Mouse (Mus musculus) heart, adult 2 months (tissue): ENCODE measurements around the gene 1500011B03Rik.

Experiments
- CTCF ChIP-seq: fragments of 200-600 bp; IDR thresholded peaks from 2 replicates; pipeline ENCODE4 v1.8.1; 2022; ENCODE audit warnings: antibody characterized with exemption, mild to moderate bottlenecking, moderate library complexity
- EP300 ChIP-seq: fragments of 200-500 bp; IDR thresholded peaks from 2 replicates; pipeline ENCODE4 v1.6.1; 2011; ENCODE audit warnings: low read depth, low read length, control low read depth; ENCODE audit not compliant: insufficient read depth
- POLR2A ChIP-seq: fragments of 200-500 bp; IDR thresholded peaks from 2 replicates; pipeline ENCODE4 v1.6.1; 2011; ENCODE audit warnings: mild to moderate bottlenecking, low read depth, low read length, control low read depth; ENCODE audit not compliant: insufficient read depth

- no peak for TF ChIP-seq POLR2A
- no peak for TF ChIP-seq EP300
- no peak for TF ChIP-seq CTCF
These were observed 14.9 kb downstream of the 1500011B03Rik start for GRCm38 (mm10) chr5:114808385-114808784.
